Mouse (Mus musculus): ENCODE measurements around the gene Zbed4. TPM values are rescaled to one million over a fixed set of nuclear protein-coding genes. Genes with fewer than 3 reads are reported as not detected.
"Not testable (repeated sequence)": the region's sequence is repeated elsewhere in the genome, so short reads cannot be mapped to it uniquely, and the experiment has no call there.

Gene Zbed4
- polyA plus RNA-seq (2014; fragmentation: Nextera tagmentation; extraction: Ambion mirVana), result 23.1 and 23.2 TPM in 2 replicates

GRCm38 (mm10) chr15:88751564-88752402 is at the start of gene Zbed4:
Gene Zbed4 (plus strand): TSS chr15:88751660.
- no peaks in the 10 kb centered on the region for H3K9me3 ChIP-seq (ENCODE audit: low read depth, low read length)
- peak within 1 kb of the TSS; percentile 82 for H3K4me3 ChIP-seq (ENCODE audit: low read depth, low read length)
- peak within 1 kb of the TSS; percentile 77 for H3K9ac ChIP-seq
- no peaks in the 10 kb centered on the region for H3K27me3 ChIP-seq (ENCODE audit: insufficient read depth, low read length)
- 1% methylated on average over 99 of the region's 119 CpGs for WGBS
- ATAC-seq (ENCODE audit: insufficient read depth) (peak; percentile 75), DNase-seq (peak; percentile 70)
- H3K27ac ChIP-seq (ENCODE audit: low read depth), result peak within 1 kb of the TSS; percentile 88
- H3K36me3 ChIP-seq (ENCODE audit: insufficient read depth), result peaks cover 12% of the 10 kb centered on the region
- H3K4me1 ChIP-seq (ENCODE audit: insufficient read depth), result no peaks in the 10 kb centered on the region
- no peak for TF ChIP-seq CTCF (IDR thresholded peaks at IDR 0.05; ENCODE audit: low read depth)
- peak within 1 kb of the TSS; percentile 88 for H3K4me2 ChIP-seq

GRCm38 (mm10) chr15:88702501-88702900 is 49.0 kb upstream of the Zbed4 start:
- H3K36me3 ChIP-seq (ENCODE audit: insufficient read depth), result peaks cover 98% of the 10 kb centered on the region
- no peak overlapping the region for H3K4me2 ChIP-seq
- DNase-seq (no peak), ATAC-seq (ENCODE audit: insufficient read depth) (no peak)
- WGBS, result 81% methylated on average over 3 of the region's 3 CpGs
- H3K4me1 ChIP-seq (ENCODE audit: insufficient read depth), result no peaks in the 10 kb centered on the region
- H3K4me3 ChIP-seq (ENCODE audit: low read depth, low read length), result no peak overlapping the region
- no peaks in the 10 kb centered on the region for H3K9me3 ChIP-seq (ENCODE audit: low read depth, low read length)
- TF ChIP-seq CTCF (IDR thresholded peaks at IDR 0.05; ENCODE audit: low read depth), result no peak
- no peak overlapping the region for H3K9ac ChIP-seq
- H3K27me3 ChIP-seq (ENCODE audit: insufficient read depth, low read length), result no peaks in the 10 kb centered on the region
- no peak overlapping the region for H3K27ac ChIP-seq (ENCODE audit: low read depth)

DNA sequence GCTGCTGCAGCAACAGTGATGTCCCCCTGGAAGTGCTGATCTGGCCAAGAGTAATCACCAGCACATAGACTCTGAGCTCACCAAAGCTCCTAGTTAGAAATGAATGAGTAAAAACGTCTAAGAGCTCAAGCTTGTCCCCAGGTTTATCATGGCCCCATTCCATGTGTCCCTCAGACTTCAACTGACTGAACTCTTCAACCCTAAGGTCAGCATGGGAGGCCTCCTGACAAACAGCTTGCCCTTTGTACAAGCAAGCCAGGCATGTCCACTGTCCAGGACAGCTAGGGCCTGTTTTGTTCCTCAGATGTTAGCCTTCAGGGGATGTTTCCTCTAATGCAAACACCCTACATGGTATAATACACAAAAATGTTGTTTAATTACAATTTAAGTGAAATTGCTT is 47.2 kb upstream of the Zbed4 start:
- WGBS, result 48% methylated on average over 1 of the region's 1 CpGs
- Histone ChIP-seq H3K9ac (no peak overlapping the region), H3K9me3 (ENCODE audit: low read depth, low read length) (no peaks in the 10 kb centered on the region), H3K27me3 (ENCODE audit: insufficient read depth, low read length) (no peaks in the 10 kb centered on the region), H3K27ac (ENCODE audit: low read depth) (no peak overlapping the region), H3K36me3 (ENCODE audit: insufficient read depth) (peaks cover 99% of the 10 kb centered on the region), H3K4me1 (ENCODE audit: insufficient read depth) (no peaks in the 10 kb centered on the region), H3K4me2 (no peak overlapping the region), H3K4me3 (ENCODE audit: low read depth, low read length) (no peak overlapping the region)
- ATAC-seq (ENCODE audit: insufficient read depth), result no peak
- no peak for TF ChIP-seq CTCF (IDR thresholded peaks at IDR 0.05; ENCODE audit: low read depth)
- DNase-seq, result no peak

GRCm38 (mm10) chr15:88706320-88706719 is 45.1 kb upstream of the Zbed4 start:
- H3K4me3 ChIP-seq (ENCODE audit: low read depth, low read length), result no peak overlapping the region
- 87% methylated on average over 6 of the region's 6 CpGs for WGBS
- no peaks in the 10 kb centered on the region for H3K4me1 ChIP-seq (ENCODE audit: insufficient read depth)
- TF ChIP-seq CTCF (IDR thresholded peaks at IDR 0.05; ENCODE audit: low read depth), result no peak
- H3K4me2 ChIP-seq, result no peak overlapping the region
- DNase-seq (no peak), ATAC-seq (ENCODE audit: insufficient read depth) (no peak)
- no peaks in the 10 kb centered on the region for H3K27me3 ChIP-seq (ENCODE audit: insufficient read depth, low read length)
- H3K36me3 ChIP-seq (ENCODE audit: insufficient read depth), result peaks cover 99% of the 10 kb centered on the region
- no peak overlapping the region for H3K27ac ChIP-seq (ENCODE audit: low read depth)
- no peaks in the 10 kb centered on the region for H3K9me3 ChIP-seq (ENCODE audit: low read depth, low read length)
- H3K9ac ChIP-seq, result no peak overlapping the region

DNA sequence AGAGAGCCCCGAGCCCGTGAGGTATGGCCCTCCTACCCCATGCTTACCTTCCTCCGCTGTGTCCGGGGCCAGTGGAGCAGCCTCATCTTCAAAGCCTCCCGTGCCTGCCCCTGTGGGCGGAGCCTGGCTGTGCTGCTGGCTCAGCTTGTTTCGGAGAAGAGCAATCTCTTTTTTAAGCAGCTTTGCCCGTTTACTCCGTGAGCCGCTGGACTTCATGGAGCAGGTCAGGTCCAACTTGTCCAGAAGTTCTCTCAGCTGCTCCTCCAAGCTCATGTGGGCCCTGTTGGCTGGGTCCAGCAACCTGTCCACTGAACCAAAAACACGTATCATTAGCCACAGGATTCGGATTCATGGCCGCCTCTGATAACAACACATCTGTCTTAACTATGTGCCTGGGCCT is 44.5 kb upstream of the Zbed4 start:
- not testable (repeated sequence) for H3K4me1 ChIP-seq (ENCODE audit: insufficient read depth); H3K4me2 ChIP-seq; H3K27ac ChIP-seq (ENCODE audit: low read depth); H3K4me3 ChIP-seq (ENCODE audit: low read depth, low read length); DNase-seq; H3K9me3 ChIP-seq (ENCODE audit: low read depth, low read length); H3K9ac ChIP-seq; ATAC-seq (ENCODE audit: insufficient read depth); H3K27me3 ChIP-seq (ENCODE audit: insufficient read depth, low read length)
- WGBS, result 68% methylated on average over 13 of the region's 13 CpGs
- H3K36me3 ChIP-seq (ENCODE audit: insufficient read depth), result peaks cover 99% of the 10 kb centered on the region

GRCm38 (mm10) chr15:88708204-88708603 is 43.3 kb upstream of the Zbed4 start:
- H3K4me3 ChIP-seq (ENCODE audit: low read depth, low read length), result no peak overlapping the region
- H3K9ac ChIP-seq, result no peak overlapping the region
- no peaks in the 10 kb centered on the region for H3K27me3 ChIP-seq (ENCODE audit: insufficient read depth, low read length)
- no peak for TF ChIP-seq CTCF (IDR thresholded peaks at IDR 0.05; ENCODE audit: low read depth)
- H3K4me2 ChIP-seq, result no peak overlapping the region
- H3K4me1 ChIP-seq (ENCODE audit: insufficient read depth), result no peaks in the 10 kb centered on the region
- H3K9me3 ChIP-seq (ENCODE audit: low read depth, low read length), result no peaks in the 10 kb centered on the region
- DNase-seq (no peak), ATAC-seq (ENCODE audit: insufficient read depth) (no peak)
- H3K27ac ChIP-seq (ENCODE audit: low read depth), result no peak overlapping the region
- H3K36me3 ChIP-seq (ENCODE audit: insufficient read depth), result peaks cover 100% of the 10 kb centered on the region
- WGBS, result 86% methylated on average over 5 of the region's 5 CpGs

DNA sequence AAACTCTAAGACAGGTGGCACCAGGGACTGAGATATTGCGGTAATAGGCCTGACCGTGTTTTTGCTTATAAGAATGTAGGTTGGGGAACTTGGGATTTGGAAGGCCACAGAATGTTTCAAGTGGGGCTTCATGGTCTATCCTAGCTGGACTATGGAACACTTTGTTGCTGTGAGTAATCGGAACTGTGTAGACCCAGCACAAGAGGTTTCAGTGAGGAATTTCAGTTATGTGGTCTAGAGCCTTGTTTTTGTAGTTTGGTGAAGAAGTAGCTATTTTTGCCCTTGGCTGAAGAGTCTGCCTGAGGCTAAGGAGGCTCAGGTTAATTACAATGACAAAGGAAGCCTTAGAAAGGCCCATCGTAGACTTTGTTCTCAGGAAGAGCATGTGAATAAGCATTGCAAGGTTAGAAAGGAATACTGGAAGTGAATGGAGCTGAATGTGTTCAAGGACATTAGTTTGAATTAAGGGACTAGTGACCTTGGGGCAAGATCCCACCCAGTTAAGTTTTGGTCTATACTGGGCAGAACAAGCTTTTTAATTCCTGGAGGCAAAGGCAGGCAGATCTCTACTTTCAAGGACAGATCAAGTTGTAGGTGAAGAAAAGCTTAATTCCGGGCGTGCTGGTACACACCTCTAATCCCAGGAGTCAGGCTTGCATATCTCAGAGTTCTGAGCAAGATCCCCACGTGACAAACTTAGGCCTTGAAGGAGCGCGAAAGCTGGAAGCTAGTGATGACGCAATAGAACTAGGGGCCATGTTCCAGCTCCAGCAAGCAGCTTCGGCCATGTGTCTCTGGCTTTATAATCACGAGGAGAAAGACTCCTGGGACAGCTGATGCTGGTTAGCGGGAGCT is 42.6 kb upstream of the Zbed4 start:
- Histone ChIP-seq H3K9me3 (ENCODE audit: low read depth, low read length) (no peaks in the 10 kb centered on the region), H3K36me3 (ENCODE audit: insufficient read depth) (peaks cover 100% of the 10 kb centered on the region), H3K27me3 (ENCODE audit: insufficient read depth, low read length) (no peaks in the 10 kb centered on the region), H3K4me2 (no peak overlapping the region), H3K9ac (no peak overlapping the region), H3K27ac (ENCODE audit: low read depth) (no peak overlapping the region), H3K4me3 (ENCODE audit: low read depth, low read length) (no peak overlapping the region), H3K4me1 (ENCODE audit: insufficient read depth) (no peaks in the 10 kb centered on the region)
- ATAC-seq (ENCODE audit: insufficient read depth), result no peak
- WGBS, result 90% methylated on average over 13 of the region's 13 CpGs
- no peak for DNase-seq
- no peak for TF ChIP-seq CTCF (IDR thresholded peaks at IDR 0.05; ENCODE audit: low read depth)

Measured in lung, embryonic 14.5 days (tissue).